Mouse (Mus musculus) adrenal gland, adult 10 weeks (tissue): ENCODE data around the gene Lum. TPM values are rescaled to one million over a fixed set of nuclear protein-coding genes. Genes with fewer than 3 reads are reported as not detected.

Source experiments
- polyA plus RNA-seq: library from polyadenylated mRNA; stranded (reverse); fragments of 350-450 nt; fragmentation: Illumina TruSeq; extraction: RNeasy Lipid Tissue Mini Kit (QIAGEN cat#74804); gene quantifications from one replicate; pipeline ENCODE4 v1.2.3, GENCODE M21; 2014; ENCODE audit warnings: low read depth, low replicate concordance

Lum gene
- 89.2 TPM for polyA plus RNA-seq

GRCm38 (mm10) chr10:97564957-97565856, at the start of gene Lum:
Lum (plus strand) TSS chr10:97565128.

GRCm38 (mm10) chr10:97606579-97606978, 41.7 kb downstream of the Lum start, which contains the start of gene Kera:
Kera (plus strand) TSS chr10:97606879.

Other genes with a start within 250 kb of the Lum start
- 495 TPM for gene Dcn, start 85.5 kb upstream of the Lum start, polyA plus RNA-seq
- not detected for gene Kera, start 41.8 kb downstream of the Lum start, polyA plus RNA-seq
- gene Epyc, start 78.9 kb downstream of the Lum start, polyA plus RNA-seq = 0.47 TPM
- not detected for gene Ccer1, start 127.9 kb downstream of the Lum start, polyA plus RNA-seq
- gene C030005K15Rik, start 161.6 kb downstream of the Lum start, polyA plus RNA-seq = not detected